28 mouse cellular contexts compared by ENCODE assay signal in genomic region chr5:136662822-136663221, GRCm38 (mm10). TPM values are rescaled to one million over a fixed set of nuclear protein-coding genes. Genes with fewer than 3 reads are reported as not detected.
A peak's percentile ranks its signal among the peaks of the same experiment; 100 is the strongest.
DNase-seq lines count a peak whose midpoint lies in the region; ATAC-seq lines count a peak whose summit lies in the region.
"Had no signal": no experiment of that assay in that cellular context is flagged by ENCODE, and none has a peak within 500 bp of the region (broad histone marks: within the 10 kb centered on the region; RNA-seq: fewer than 3 reads in every experiment).

No protein-coding gene starts in this region.

- H3K4me1 ChIP-seq in kidney, embryonic 15.5 days, result no peaks in the 10 kb centered on the region
- H3K4me1 ChIP-seq: forebrain, embryonic 10.5 days; heart, embryonic 10.5 days; hindbrain, embryonic 15.5 days; limb, embryonic 15.5 days had no signal

- DNase-seq in kidney, adult 11 months, result peak; percentile 13
- peak; percentile 14 for DNase-seq in 3T3-L1 (ENCODE audit: low read depth, low spot score)
- peak; percentile 68 for DNase-seq in adipocyte (ENCODE audit: low spot score)
- DNase-seq in adrenal gland, postnatal 36 days, result peak; percentile 66 to 67
- DNase-seq in thymus, adult 18-20 months, result no peak
- no peak for DNase-seq in frontal cortex, postnatal 25 days (ENCODE audit: low spot score in 2 of 2)
- DNase-seq: cerebellum, adult 11 months; cerebellum, adult 9-11 months; forebrain, postnatal 0 days; kidney, adult 9 months; layer of hippocampus, adult 9-11 months; lung, adult 18-20 months; lung, postnatal 10 days; thymus, postnatal 25 days had no signal

- no peak overlapping the region for H3K27ac ChIP-seq in kidney, embryonic 15.5 days
- H3K27ac ChIP-seq: forebrain, embryonic 10.5 days; heart, embryonic 10.5 days; hindbrain, embryonic 15.5 days; limb, embryonic 15.5 days had no signal

- H3K9ac ChIP-seq in kidney, embryonic 15.5 days, result no peak overlapping the region
- H3K9ac ChIP-seq: forebrain, postnatal 0 days; hindbrain, embryonic 15.5 days; limb, embryonic 15.5 days had no signal

- peaks cover 10% of the 10 kb centered on the region; the same call in 1 of the 2 replicates for H3K27me3 ChIP-seq in kidney, embryonic 15.5 days

- no peaks in the 10 kb centered on the region for H3K36me3 ChIP-seq in kidney, embryonic 15.5 days
- H3K36me3 ChIP-seq: forebrain, embryonic 10.5 days; heart, embryonic 10.5 days; hindbrain, embryonic 15.5 days; limb, embryonic 15.5 days had no signal

- 22% methylated on average over 1 of the region's 1 CpGs for WGBS in kidney, embryonic 15.5 days

- no peak overlapping the region for H3K4me2 ChIP-seq in kidney, embryonic 15.5 days
- H3K4me2 ChIP-seq: hindbrain, embryonic 15.5 days; limb, embryonic 15.5 days; midbrain, embryonic 11.5 days had no signal

- H3K9me3 ChIP-seq in kidney, embryonic 15.5 days (replicated peaks), result no peaks in the 10 kb centered on the region
- H3K9me3 ChIP-seq: heart, embryonic 10.5 days; hindbrain, embryonic 15.5 days; limb, embryonic 15.5 days had no signal

- H3K4me3 ChIP-seq in kidney, embryonic 15.5 days (replicated peaks), result no peak overlapping the region
- H3K4me3 ChIP-seq: forebrain, embryonic 10.5 days; heart, embryonic 10.5 days; hindbrain, embryonic 15.5 days; limb, embryonic 15.5 days had no signal

- no peak for ATAC-seq in kidney, embryonic 15.5 days (replicated peaks; ENCODE audit: low FRiP score)
- ATAC-seq: forebrain, postnatal 0 days had no signal

RNA-seq across cellular contexts. Expression of gene Myl10, which starts 30.1 kb away (rescaled TPM):
- polyA plus RNA-seq in kidney, embryonic 15.5 days (2015; fragmentation: Nextera tagmentation; extraction: Ambion mirVana), result not detected in 2 replicates
- not detected for total RNA-seq in adrenal gland, postnatal 36 days (2021)
- total RNA-seq: forebrain, postnatal 0 days; left cerebral cortex, adult 18-20 months; left cerebral cortex, postnatal 25 days; midbrain, postnatal 0 days had no signal
- polyA plus RNA-seq: cortical plate, adult 2 months; forebrain, embryonic 10.5 days; forebrain, postnatal 0 days; heart, embryonic 10.5 days; hindbrain, embryonic 15.5 days; intestine, embryonic 14.5 days; large intestine, adult 2 months; midbrain, embryonic 11.5 days; midbrain, postnatal 0 days; neural tube, embryonic 14.5 days; stomach, embryonic 14.5 days had no signal

Comparison
In these comparisons a context has a peak if more than half of its experiments do, and no peak if none do; other contexts are left out.
1. DNase-seq: peak in kidney, adult 11 months (single experiment), 3T3-L1 (single experiment), adipocyte (single experiment) and adrenal gland, postnatal 36 days (2 of 2); none in thymus, adult 18-20 months (0 of 2) and frontal cortex, postnatal 25 days (0 of 2).